Mouse (Mus musculus): ENCODE measurements around the gene Il2ra. TPM values are rescaled to one million over a fixed set of nuclear protein-coding genes. Genes with fewer than 3 reads are reported as not detected.
"Not testable (repeated sequence)": the region's sequence is repeated elsewhere in the genome, so short reads cannot be mapped to it uniquely, and the experiment has no call there.

Gene Il2ra
- total RNA-seq (2022): under 1 TPM in 3 of 4 experiments, not detected in 1; 0.08 to 0.13 (median 0.09) TPM

GRCm38 (mm10) chr2:11642451-11642941, at the start of gene Il2ra:
TSS of gene Il2ra (plus strand) at chr2:11642807.
- no peak for DNase-seq (ENCODE audit: low spot score in 2 of 2)

DNA sequence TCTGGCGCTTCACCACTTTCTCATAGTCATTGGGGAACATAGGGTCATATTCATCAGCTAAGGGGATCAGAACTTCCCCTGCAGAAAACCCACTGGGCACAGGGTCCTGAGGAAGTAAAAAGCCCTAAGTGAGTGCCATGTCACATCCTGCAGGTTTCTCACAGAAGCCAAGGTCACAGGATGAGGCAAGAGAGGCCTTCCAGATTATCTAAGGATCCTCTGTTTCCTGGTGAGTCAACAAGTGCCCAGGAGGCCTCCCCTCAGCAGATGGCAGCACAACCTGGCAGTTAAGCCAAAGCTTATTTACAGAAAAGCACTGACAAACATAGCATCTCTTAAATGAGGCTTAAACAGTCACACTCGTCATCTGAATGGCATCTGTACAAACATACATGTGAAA, 45.9 kb upstream of the Il2ra start:
- no peak for DNase-seq (ENCODE audit: low spot score in 2 of 2)

DNA sequence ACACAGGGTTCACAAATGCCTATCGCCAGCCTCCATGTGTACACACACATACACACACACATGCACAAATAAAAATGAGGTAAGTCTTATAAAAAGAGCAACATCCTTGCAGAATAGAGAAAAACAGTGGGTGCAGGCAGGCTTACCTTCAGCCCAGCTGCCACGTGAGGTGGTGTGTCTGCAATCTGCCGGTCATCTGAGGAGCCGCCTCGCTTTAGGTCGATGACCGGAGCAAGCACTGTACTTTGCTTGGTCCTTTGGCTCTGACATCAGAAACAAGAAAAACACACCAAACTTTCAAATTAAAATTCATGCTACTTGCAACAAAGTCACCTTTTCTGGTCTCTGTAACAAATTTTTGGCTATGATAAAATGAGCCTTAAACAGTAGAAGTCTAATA, 44.7 kb upstream of the Il2ra start:
- no peak for DNase-seq (ENCODE audit: low spot score in 2 of 2)

DNA sequence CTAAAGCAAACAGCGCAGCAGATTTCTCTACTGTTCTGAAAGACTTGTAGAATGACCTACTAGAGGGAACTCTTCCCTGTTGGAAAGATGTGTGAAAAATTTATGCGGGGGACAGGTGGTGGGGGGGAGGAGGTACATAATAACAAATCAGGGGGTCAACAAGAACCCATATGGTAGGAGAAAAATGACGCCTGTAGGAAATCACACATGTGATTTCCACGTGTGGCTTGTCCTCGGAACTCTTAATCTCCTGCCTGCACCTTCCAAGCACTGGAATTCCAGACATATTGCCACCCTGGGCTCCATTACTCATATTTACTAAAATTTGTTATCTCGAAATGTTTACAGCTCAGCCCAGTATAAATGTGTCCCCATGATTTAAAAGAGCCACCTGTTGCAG, 40.8 kb upstream of the Il2ra start:
- DNase-seq (ENCODE audit: low spot score in 2 of 2): no peak

GRCm38 (mm10) chr2:11602506-11603489, 39.8 kb upstream of the Il2ra start:
- peak; percentile 89 to 95 for DNase-seq (ENCODE audit: low spot score in 2 of 2)

GRCm38 (mm10) chr2:11604053-11604452, 38.6 kb upstream of the Il2ra start, which contains the start of gene Rbm17:
TSS of gene Rbm17 (minus strand) at chr2:11604153.
- DNase-seq (ENCODE audit: low spot score in 2 of 2): no peak

DNA sequence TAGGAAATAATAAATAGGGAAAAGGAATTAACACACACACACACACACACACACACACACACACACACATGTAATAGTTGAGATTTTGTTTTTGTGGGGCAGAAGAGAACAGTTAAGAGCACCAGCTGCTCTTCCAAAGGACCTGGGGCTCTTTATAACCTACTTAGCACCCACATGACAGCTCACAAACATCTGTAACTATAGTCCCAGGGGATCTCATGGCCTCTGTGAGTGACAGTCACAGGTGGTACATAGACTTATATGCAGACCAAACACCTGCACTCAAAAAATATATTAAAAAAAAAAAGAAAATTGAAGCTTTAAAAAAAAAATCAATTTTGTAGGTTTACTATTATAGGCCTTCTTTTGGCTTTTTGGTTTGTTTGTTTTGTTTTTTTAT, 37.7 kb upstream of the Il2ra start:
- DNase-seq (ENCODE audit: low spot score in 2 of 2): no peak

DNA sequence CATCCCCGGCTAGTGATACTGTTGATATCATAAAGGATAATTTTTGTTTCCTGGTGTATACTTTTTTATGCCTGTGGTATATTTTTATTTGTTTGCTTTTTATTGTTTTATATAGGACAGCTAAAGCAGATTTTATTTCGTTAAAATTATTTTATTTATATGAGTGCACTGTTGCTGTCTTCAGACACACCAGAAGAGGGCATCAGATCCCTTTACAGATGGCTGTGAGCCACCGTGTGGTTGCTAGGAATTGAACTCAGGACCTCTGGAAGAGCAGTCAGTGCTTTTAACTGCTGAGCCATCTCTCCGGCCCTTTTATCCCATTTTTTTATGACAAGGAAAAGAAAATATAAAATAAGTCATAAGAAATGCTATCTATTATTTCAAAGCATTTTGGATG, 35.9 kb upstream of the Il2ra start:
- DNase-seq (ENCODE audit: low spot score in 2 of 2): not testable (repeated sequence)

GRCm38 (mm10) chr2:11612939-11613338, 29.7 kb upstream of the Il2ra start:
- DNase-seq (ENCODE audit: low spot score in 2 of 2): not testable (repeated sequence)

DNA sequence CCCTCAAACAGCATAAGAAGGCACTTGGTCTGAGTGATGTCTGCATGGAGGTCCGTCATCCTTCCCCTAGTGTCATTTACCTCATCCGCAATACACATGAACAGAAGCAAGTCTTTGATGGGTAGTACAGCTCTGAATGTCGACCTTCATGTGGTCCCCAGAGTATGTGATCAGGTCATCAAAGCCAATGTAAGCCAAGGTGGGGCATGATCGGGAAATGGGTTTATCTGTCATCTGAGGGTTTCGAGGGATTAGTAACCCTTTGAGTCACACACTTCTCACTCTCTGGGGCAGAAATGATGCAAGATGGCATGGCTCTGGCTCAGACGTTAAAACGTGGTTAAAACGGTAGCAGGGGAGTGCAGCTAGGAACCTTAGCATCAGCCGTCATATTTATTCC, 25.8 kb upstream of the Il2ra start:
- no peak for DNase-seq (ENCODE audit: low spot score in 2 of 2)

- DNase-seq (ENCODE audit: low spot score in 2 of 2): no peak
Observed at GRCm38 (mm10) chr2:11619598-11619997, 23.0 kb upstream of the Il2ra start.

- DNase-seq (ENCODE audit: low spot score in 2 of 2): no peak
Observed at GRCm38 (mm10) chr2:11623173-11623572, 19.4 kb upstream of the Il2ra start.

GRCm38 (mm10) chr2:11623726-11624125, 18.9 kb upstream of the Il2ra start:
- no peak for DNase-seq (ENCODE audit: low spot score in 2 of 2)

GRCm38 (mm10) chr2:11625890-11626289, 16.7 kb upstream of the Il2ra start, which contains the start of gene Gm17490:
TSS of gene Gm17490 (minus strand) at chr2:11626264.
- no peak for DNase-seq (ENCODE audit: low spot score in 2 of 2)

DNA sequence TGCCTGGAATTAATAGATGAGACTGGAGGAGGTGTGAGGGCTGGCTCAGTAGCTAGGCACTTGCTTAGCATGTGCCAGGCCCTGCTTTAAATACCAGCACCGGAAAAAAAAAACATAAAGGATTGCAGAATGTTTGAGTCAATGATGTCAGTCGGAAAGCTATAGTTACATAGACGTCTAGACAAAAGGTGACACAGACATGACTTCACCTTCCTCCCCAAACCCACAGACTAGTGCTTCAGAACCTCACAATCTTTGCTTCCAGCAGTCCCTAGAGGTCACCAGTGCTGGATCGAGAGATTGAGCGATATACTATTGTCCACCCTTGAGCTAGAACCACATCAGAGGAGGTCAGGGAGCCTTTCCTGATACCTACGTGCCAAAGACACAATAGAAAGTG, 7.6 kb upstream of the Il2ra start:
- DNase-seq (ENCODE audit: low spot score in 2 of 2): no peak

- no peak for DNase-seq (ENCODE audit: low spot score in 2 of 2)
Observed at GRCm38 (mm10) chr2:11635471-11636137, 7.0 kb upstream of the Il2ra start.

- DNase-seq (ENCODE audit: low spot score in 2 of 2): no peak
Observed at GRCm38 (mm10) chr2:11636138-11636480, 6.5 kb upstream of the Il2ra start.

DNA sequence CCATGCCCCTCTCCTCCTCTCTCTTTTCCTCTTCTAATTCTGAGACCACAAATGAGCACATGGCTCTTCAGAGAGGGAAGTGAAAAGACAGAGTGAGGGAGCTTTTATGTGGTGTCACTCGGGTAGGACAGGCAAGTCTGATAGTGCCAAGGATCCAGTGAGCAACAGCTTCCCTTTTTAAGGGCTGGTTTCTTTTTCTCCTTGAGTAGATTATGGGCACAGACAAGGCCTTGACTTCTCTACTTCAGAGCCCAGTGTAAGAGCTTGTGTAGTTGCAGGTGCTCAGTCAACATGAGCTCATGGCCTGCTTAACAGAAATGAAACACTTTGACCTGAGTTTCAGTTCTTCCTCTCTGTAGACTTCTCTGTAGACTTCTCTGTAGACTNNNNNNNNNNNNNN, 5.5 kb upstream of the Il2ra start:
- DNase-seq (ENCODE audit: low spot score in 2 of 2): no peak

DNA sequence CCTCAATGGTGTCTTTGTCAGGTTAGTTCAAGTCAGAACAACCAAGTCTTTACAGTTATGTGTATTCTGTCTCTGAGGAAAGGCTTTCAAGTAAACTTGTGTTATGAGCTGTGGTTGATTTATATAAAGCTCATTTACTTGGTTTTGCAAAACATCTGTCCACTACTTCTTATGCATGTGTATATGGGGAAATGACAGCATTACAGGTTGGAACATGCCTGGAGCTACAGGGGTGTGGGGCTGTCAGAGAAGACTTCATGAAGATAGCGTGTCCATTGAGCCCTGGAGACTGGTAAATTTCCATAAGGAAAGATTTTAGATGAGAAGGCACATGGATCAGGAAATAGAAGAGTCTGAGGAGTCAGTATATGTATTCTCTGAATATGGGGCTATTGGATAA, 1.4 kb downstream of the Il2ra start:
- no peak for DNase-seq (ENCODE audit: low spot score in 2 of 2)

DNA sequence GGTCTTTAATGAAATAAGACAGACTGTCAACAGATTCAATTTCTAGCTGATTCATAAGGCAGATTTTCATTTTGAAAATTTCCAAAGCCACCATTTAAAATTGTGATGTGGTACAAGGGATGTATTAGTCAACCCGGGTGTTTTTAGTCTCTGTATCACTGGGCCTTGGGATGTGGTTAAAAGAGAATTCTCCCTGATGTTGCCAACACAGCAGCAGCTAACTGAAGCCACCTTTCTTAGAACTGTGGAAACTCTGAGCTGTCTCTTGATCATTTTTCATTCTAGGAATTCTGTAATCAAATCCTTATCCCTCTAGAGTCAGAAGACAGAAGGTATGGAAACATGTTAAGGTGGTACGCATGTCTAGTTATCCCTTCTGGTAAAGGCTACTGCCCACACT, 2.7 kb downstream of the Il2ra start:
- DNase-seq (ENCODE audit: low spot score in 2 of 2): no peak

DNA sequence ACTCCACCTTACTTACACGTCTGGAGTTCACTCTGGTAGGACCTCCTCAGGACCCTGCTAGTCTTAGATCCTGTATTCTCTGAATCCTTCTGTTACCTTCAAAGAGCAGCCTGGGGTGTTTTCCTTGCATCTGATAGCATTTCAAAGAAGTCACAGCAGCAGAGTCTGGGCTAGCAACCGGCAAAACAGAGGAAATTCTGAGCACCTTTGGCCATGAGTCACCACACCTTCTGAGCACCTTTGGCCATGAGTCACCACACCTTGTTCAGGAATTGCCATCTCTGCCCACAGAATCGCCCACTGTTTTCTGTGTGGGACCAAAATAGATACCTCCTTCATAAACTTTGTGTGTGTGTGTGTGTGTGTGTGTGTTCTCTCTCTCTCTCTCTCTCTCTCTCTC, 8.9 kb downstream of the Il2ra start:
- no peak for DNase-seq (ENCODE audit: low spot score in 2 of 2)

- no peak for DNase-seq (ENCODE audit: low spot score in 2 of 2)
Observed at GRCm38 (mm10) chr2:11652196-11652595, 9.6 kb downstream of the Il2ra start.

Measured in layer of hippocampus, adult 8-10 months (tissue).